Mouse (Mus musculus): ENCODE data around the gene Myo1g. TPM values are rescaled to one million over a fixed set of nuclear protein-coding genes. Genes with fewer than 3 reads are reported as not detected.

Myo1g gene
- polyA plus RNA-seq, 1 experiment from 2014 or later: 0.60 TPM

GRCm38 (mm10) chr11:6506516-6506915 is 14.2 kb downstream of the Myo1g start:
- no peak overlapping the region for H3K9ac ChIP-seq (ENCODE audit: low read depth, low read length)
- WGBS: 79% methylated on average over 9 of the region's 9 CpGs
- no peak overlapping the region for H3K4me2 ChIP-seq (replicated peaks; ENCODE audit: low read depth, low read length)
- no peaks in the 10 kb centered on the region for H3K4me1 ChIP-seq (ENCODE audit: control insufficient read depth, insufficient read depth, low read length)
- H3K27ac ChIP-seq (ENCODE audit: low read depth, low read length): no peak overlapping the region
- no peaks in the 10 kb centered on the region for H3K36me3 ChIP-seq (ENCODE audit: control insufficient read depth, insufficient read depth, low read length)
- no peaks in the 10 kb centered on the region for H3K9me3 ChIP-seq (ENCODE audit: control insufficient read depth, low read length)
- H3K4me3 ChIP-seq (ENCODE audit: low read length): no peak overlapping the region
- no peak for ATAC-seq (ENCODE audit: low FRiP score, low TSS enrichment)
- no peaks in the 10 kb centered on the region for H3K27me3 ChIP-seq (ENCODE audit: control insufficient read depth, insufficient read depth, low read length)

- no peak overlapping the region for H3K9ac ChIP-seq (ENCODE audit: low read depth, low read length)
- H3K4me2 ChIP-seq (replicated peaks; ENCODE audit: low read depth, low read length): no peak overlapping the region
- no peaks in the 10 kb centered on the region for H3K4me1 ChIP-seq (ENCODE audit: control insufficient read depth, insufficient read depth, low read length)
- H3K36me3 ChIP-seq (ENCODE audit: control insufficient read depth, insufficient read depth, low read length): no peaks in the 10 kb centered on the region
- WGBS: 88% methylated on average over 6 of the region's 6 CpGs
- no peak overlapping the region for H3K27ac ChIP-seq (ENCODE audit: low read depth, low read length)
- H3K9me3 ChIP-seq (ENCODE audit: control insufficient read depth, low read length): no peaks in the 10 kb centered on the region
- H3K4me3 ChIP-seq (ENCODE audit: low read length): no peak overlapping the region
- ATAC-seq (ENCODE audit: low FRiP score, low TSS enrichment): no peak
- no peaks in the 10 kb centered on the region for H3K27me3 ChIP-seq (ENCODE audit: control insufficient read depth, insufficient read depth, low read length)
These were observed 16.1 kb downstream of the Myo1g start for GRCm38 (mm10) chr11:6504689-6505088.

GRCm38 (mm10) chr11:6504226-6504625 is 16.5 kb downstream of the Myo1g start:
- ATAC-seq (ENCODE audit: low FRiP score, low TSS enrichment): no peak
- no peak overlapping the region for H3K27ac ChIP-seq (ENCODE audit: low read depth, low read length)
- H3K9me3 ChIP-seq (ENCODE audit: control insufficient read depth, low read length): no peaks in the 10 kb centered on the region
- H3K4me1 ChIP-seq (ENCODE audit: control insufficient read depth, insufficient read depth, low read length): no peaks in the 10 kb centered on the region
- H3K4me2 ChIP-seq (replicated peaks; ENCODE audit: low read depth, low read length): no peak overlapping the region
- no peak overlapping the region for H3K4me3 ChIP-seq (ENCODE audit: low read length)
- 73% methylated on average over 3 of the region's 3 CpGs for WGBS
- no peaks in the 10 kb centered on the region for H3K36me3 ChIP-seq (ENCODE audit: control insufficient read depth, insufficient read depth, low read length)
- H3K9ac ChIP-seq (ENCODE audit: low read depth, low read length): no peak overlapping the region
- no peaks in the 10 kb centered on the region for H3K27me3 ChIP-seq (ENCODE audit: control insufficient read depth, insufficient read depth, low read length)

- Histone ChIP-seq H3K4me3 (ENCODE audit: low read length) (no peak overlapping the region), H3K9ac (ENCODE audit: low read depth, low read length) (no peak overlapping the region), H3K36me3 (ENCODE audit: control insufficient read depth, insufficient read depth, low read length) (no peaks in the 10 kb centered on the region), H3K4me2 (replicated peaks; ENCODE audit: low read depth, low read length) (no peak overlapping the region), H3K9me3 (ENCODE audit: control insufficient read depth, low read length) (no peaks in the 10 kb centered on the region), H3K27me3 (ENCODE audit: control insufficient read depth, insufficient read depth, low read length) (no peaks in the 10 kb centered on the region), H3K4me1 (ENCODE audit: control insufficient read depth, insufficient read depth, low read length) (no peaks in the 10 kb centered on the region), H3K27ac (ENCODE audit: low read depth, low read length) (no peak overlapping the region)
- ATAC-seq (ENCODE audit: low FRiP score, low TSS enrichment): no peak
- 92% methylated on average over 2 of the region's 2 CpGs for WGBS
These were observed 18.3 kb downstream of the Myo1g start for GRCm38 (mm10) chr11:6502506-6502905.

- no peaks in the 10 kb centered on the region for H3K4me1 ChIP-seq (ENCODE audit: control insufficient read depth, insufficient read depth, low read length)
- H3K27ac ChIP-seq (ENCODE audit: low read depth, low read length): no peak overlapping the region
- H3K4me2 ChIP-seq (replicated peaks; ENCODE audit: low read depth, low read length): no peak overlapping the region
- no peak for ATAC-seq (ENCODE audit: low FRiP score, low TSS enrichment)
- H3K4me3 ChIP-seq (ENCODE audit: low read length): no peak overlapping the region
- H3K36me3 ChIP-seq (ENCODE audit: control insufficient read depth, insufficient read depth, low read length): no peaks in the 10 kb centered on the region
- H3K9ac ChIP-seq (ENCODE audit: low read depth, low read length): no peak overlapping the region
- H3K9me3 ChIP-seq (ENCODE audit: control insufficient read depth, low read length): no peaks in the 10 kb centered on the region
- WGBS: 83% methylated on average over 12 of the region's 12 CpGs
- H3K27me3 ChIP-seq (ENCODE audit: control insufficient read depth, insufficient read depth, low read length): no peaks in the 10 kb centered on the region
These were observed 23.3 kb downstream of the Myo1g start for GRCm38 (mm10) chr11:6497311-6497948.

- Histone ChIP-seq H3K36me3 (ENCODE audit: control insufficient read depth, insufficient read depth, low read length) (no peaks in the 10 kb centered on the region), H3K4me3 (ENCODE audit: low read length) (no peak overlapping the region), H3K9ac (ENCODE audit: low read depth, low read length) (no peak overlapping the region), H3K4me2 (replicated peaks; ENCODE audit: low read depth, low read length) (no peak overlapping the region), H3K27me3 (ENCODE audit: control insufficient read depth, insufficient read depth, low read length) (no peaks in the 10 kb centered on the region), H3K9me3 (ENCODE audit: control insufficient read depth, low read length) (no peaks in the 10 kb centered on the region), H3K4me1 (ENCODE audit: control insufficient read depth, insufficient read depth, low read length) (0 out of 2 replicates have a peak, but pooled peaks cover 3% of the 10 kb centered on the region), H3K27ac (ENCODE audit: low read depth, low read length) (no peak overlapping the region)
- WGBS: 55% methylated on average over 6 of the region's 6 CpGs
- ATAC-seq (ENCODE audit: low FRiP score, low TSS enrichment): 0 out of 2 replicates have a peak, but pooled peaks have one; percentile 62
These were observed 30.9 kb downstream of the Myo1g start for GRCm38 (mm10) chr11:6489691-6490503.

GRCm38 (mm10) chr11:6489257-6489656 is 31.5 kb downstream of the Myo1g start:
- H3K27me3 ChIP-seq (ENCODE audit: control insufficient read depth, insufficient read depth, low read length): no peaks in the 10 kb centered on the region
- ATAC-seq (ENCODE audit: low FRiP score, low TSS enrichment): no peak
- H3K9ac ChIP-seq (ENCODE audit: low read depth, low read length): no peak overlapping the region
- H3K4me2 ChIP-seq (replicated peaks; ENCODE audit: low read depth, low read length): no peak overlapping the region
- no peak overlapping the region for H3K27ac ChIP-seq (ENCODE audit: low read depth, low read length)
- WGBS: 87% methylated on average over 7 of the region's 7 CpGs
- H3K36me3 ChIP-seq (ENCODE audit: control insufficient read depth, insufficient read depth, low read length): no peaks in the 10 kb centered on the region
- 0 out of 2 replicates have a peak, but pooled peaks cover 3% of the 10 kb centered on the region for H3K4me1 ChIP-seq (ENCODE audit: control insufficient read depth, insufficient read depth, low read length)
- no peaks in the 10 kb centered on the region for H3K9me3 ChIP-seq (ENCODE audit: control insufficient read depth, low read length)
- no peak overlapping the region for H3K4me3 ChIP-seq (ENCODE audit: low read length)

GRCm38 (mm10) chr11:6488041-6488684 is 32.6 kb downstream of the Myo1g start:
- no peaks in the 10 kb centered on the region for H3K27me3 ChIP-seq (ENCODE audit: control insufficient read depth, insufficient read depth, low read length)
- H3K9me3 ChIP-seq (ENCODE audit: control insufficient read depth, low read length): no peaks in the 10 kb centered on the region
- 96% methylated on average over 5 of the region's 5 CpGs for WGBS

GRCm38 (mm10) chr11:6487496-6487895 is 33.3 kb downstream of the Myo1g start:
- ATAC-seq (ENCODE audit: low FRiP score, low TSS enrichment): no peak
- Histone ChIP-seq H3K9ac (ENCODE audit: low read depth, low read length) (no peak overlapping the region), H3K9me3 (ENCODE audit: control insufficient read depth, low read length) (no peaks in the 10 kb centered on the region), H3K27ac (ENCODE audit: low read depth, low read length) (no peak overlapping the region), H3K4me1 (ENCODE audit: control insufficient read depth, insufficient read depth, low read length) (0 out of 2 replicates have a peak, but pooled peaks cover 3% of the 10 kb centered on the region), H3K36me3 (ENCODE audit: control insufficient read depth, insufficient read depth, low read length) (no peaks in the 10 kb centered on the region), H3K4me2 (replicated peaks; ENCODE audit: low read depth, low read length) (no peak overlapping the region), H3K27me3 (ENCODE audit: control insufficient read depth, insufficient read depth, low read length) (no peaks in the 10 kb centered on the region), H3K4me3 (ENCODE audit: low read length) (no peak overlapping the region)
- 59% methylated on average over 7 of the region's 7 CpGs for WGBS

More at GRCm38 (mm10) chr11:6488041-6488684, 32.6 kb downstream of the Myo1g start:
- no peak overlapping the region for H3K27ac ChIP-seq (ENCODE audit: low read depth, low read length)
- no peak overlapping the region for H3K4me2 ChIP-seq (replicated peaks; ENCODE audit: low read depth, low read length)
- H3K36me3 ChIP-seq (ENCODE audit: control insufficient read depth, insufficient read depth, low read length): no peaks in the 10 kb centered on the region
- 0 out of 2 replicates have a peak, but pooled peaks cover 3% of the 10 kb centered on the region for H3K4me1 ChIP-seq (ENCODE audit: control insufficient read depth, insufficient read depth, low read length)
- no peak overlapping the region for H3K9ac ChIP-seq (ENCODE audit: low read depth, low read length)
- no peak overlapping the region for H3K4me3 ChIP-seq (ENCODE audit: low read length)
- ATAC-seq (ENCODE audit: low FRiP score, low TSS enrichment): no peak

Data from kidney, embryonic 14.5 days (tissue).